Mouse (Mus musculus): ENCODE data around the gene Ptprk.

DNA sequence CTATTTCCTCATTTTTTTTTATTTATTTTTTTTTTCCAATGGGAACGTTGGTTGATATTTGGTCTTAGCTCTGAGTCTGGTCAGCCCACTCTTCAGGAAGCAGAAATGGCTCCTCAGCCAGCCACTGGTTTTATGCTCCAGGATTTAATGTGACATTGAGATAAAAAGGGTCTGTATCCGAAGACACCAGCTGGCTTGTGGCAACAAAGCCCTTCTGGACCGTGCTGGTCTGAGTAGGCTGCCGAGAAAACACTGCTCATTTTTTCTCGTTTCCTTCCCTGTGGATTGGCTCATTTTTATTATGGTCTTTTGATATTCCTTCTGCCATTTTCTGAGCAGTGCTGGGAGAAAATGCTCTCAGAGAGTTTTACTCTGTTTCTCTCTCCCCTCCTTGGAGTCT, 263.9 kb downstream of the Ptprk start:
- TF ChIP-seq CTCF (IDR thresholded peaks at IDR 0.05; ENCODE audit: borderline replicate concordance, insufficient read depth, low read depth, low read length) (no peak), POLR2A (IDR thresholded peaks at IDR 0.05; ENCODE audit: borderline replicate concordance, insufficient read depth, low read length) (no peak)

Data from cerebellum, adult 2 months (tissue).